In the genomic region with DNA sequence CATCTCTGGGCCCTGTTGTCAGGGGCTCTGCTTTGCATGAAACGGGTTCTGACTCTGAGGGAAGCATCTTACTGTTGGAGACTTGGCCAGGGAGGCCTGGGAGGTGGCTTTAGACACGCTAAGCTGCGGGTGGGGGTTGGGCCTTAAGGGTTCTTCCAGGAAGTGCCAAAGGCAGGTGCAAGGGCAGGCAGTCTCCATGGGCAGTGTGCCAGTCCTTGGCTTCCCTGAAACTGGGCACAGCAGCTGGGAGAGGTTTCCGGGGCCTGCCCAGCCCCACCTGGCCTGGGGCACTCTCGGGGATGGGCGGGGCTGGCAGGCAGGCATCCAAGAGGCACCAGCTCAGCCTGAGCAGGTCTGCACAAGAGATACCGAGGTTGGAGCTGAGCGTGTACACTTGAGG, we compare ENCODE assay signal across 9 mouse cellular contexts. TPM values are rescaled to one million over a fixed set of nuclear protein-coding genes. Genes with fewer than 3 reads are reported as not detected.
DNase-seq lines count a peak whose midpoint lies in the region; ATAC-seq and TF ChIP-seq lines count a peak whose summit lies in the region.
"Had no signal": no experiment of that assay in that cellular context is flagged by ENCODE, and none has a peak within 500 bp of the region (broad histone marks: within the 10 kb centered on the region; RNA-seq: fewer than 3 reads in every experiment).

No protein-coding gene starts in this region.

- peaks cover 70% of the 10 kb centered on the region for H3K4me1 ChIP-seq in midbrain, embryonic 12.5 days
- peaks cover 59% of the 10 kb centered on the region for H3K4me1 ChIP-seq in midbrain, embryonic 15.5 days
- H3K4me1 ChIP-seq in embryonic facial prominence, embryonic 12.5 days = peaks cover 81% of the 10 kb centered on the region
- peaks cover 49% of the 10 kb centered on the region for H3K4me1 ChIP-seq in hindbrain, embryonic 16.5 days (ENCODE audit: control insufficient read depth, insufficient read depth, low read depth, low read length)
- H3K4me1 ChIP-seq in lung, embryonic 14.5 days (ENCODE audit: insufficient read depth) = peaks cover 54% of the 10 kb centered on the region

- H3K9me3 ChIP-seq in midbrain, embryonic 12.5 days = no peaks in the 10 kb centered on the region
- no peaks in the 10 kb centered on the region for H3K9me3 ChIP-seq in midbrain, embryonic 15.5 days
- no peaks in the 10 kb centered on the region for H3K9me3 ChIP-seq in embryonic facial prominence, embryonic 12.5 days
- no peaks in the 10 kb centered on the region for H3K9me3 ChIP-seq in hindbrain, embryonic 16.5 days (ENCODE audit: control insufficient read depth, low read length)
- no peaks in the 10 kb centered on the region for H3K9me3 ChIP-seq in lung, embryonic 14.5 days (ENCODE audit: low read depth, low read length)

- no peak overlapping the region for H3K27ac ChIP-seq in midbrain, embryonic 12.5 days (replicated peaks)
- H3K27ac ChIP-seq in midbrain, embryonic 15.5 days = no peak overlapping the region
- H3K27ac ChIP-seq in embryonic facial prominence, embryonic 12.5 days = peak overlapping the region; percentile 90
- H3K27ac ChIP-seq in hindbrain, embryonic 16.5 days (ENCODE audit: low read depth, low read length) = no peak overlapping the region; the same call in 1 of the 2 replicates
- H3K27ac ChIP-seq in lung, embryonic 14.5 days (ENCODE audit: low read depth) = peak overlapping the region; percentile 79; the same call in 1 of the 2 replicates
- H3K27ac ChIP-seq: liver, embryonic 14.5 days had no signal

- no peak for ATAC-seq in midbrain, embryonic 12.5 days (ENCODE audit: low FRiP score, low read depth)
- no peak for ATAC-seq in midbrain, embryonic 15.5 days (replicated peaks)
- no peak for ATAC-seq in embryonic facial prominence, embryonic 12.5 days (ENCODE audit: insufficient number of reproducible peaks, insufficient read depth, low FRiP score, low TSS enrichment)
- no peak for ATAC-seq in hindbrain, embryonic 16.5 days
- no peak for ATAC-seq in lung, embryonic 14.5 days (ENCODE audit: insufficient read depth)

- H3K36me3 ChIP-seq in midbrain, embryonic 12.5 days = no peaks in the 10 kb centered on the region
- no peaks in the 10 kb centered on the region for H3K36me3 ChIP-seq in midbrain, embryonic 15.5 days (replicated peaks)
- no peaks in the 10 kb centered on the region for H3K36me3 ChIP-seq in embryonic facial prominence, embryonic 12.5 days
- H3K36me3 ChIP-seq in hindbrain, embryonic 16.5 days (ENCODE audit: control insufficient read depth, insufficient read depth, low read length) = no peaks in the 10 kb centered on the region
- no peaks in the 10 kb centered on the region for H3K36me3 ChIP-seq in lung, embryonic 14.5 days (ENCODE audit: insufficient read depth)

- no peak for TF ChIP-seq CTCF in lung, embryonic 14.5 days (IDR thresholded peaks at IDR 0.05; ENCODE audit: low read depth)

- peaks cover 89% of the 10 kb centered on the region for H3K27me3 ChIP-seq in midbrain, embryonic 12.5 days
- H3K27me3 ChIP-seq in midbrain, embryonic 15.5 days (replicated peaks) = peaks cover 59% of the 10 kb centered on the region
- peaks cover 29% of the 10 kb centered on the region for H3K27me3 ChIP-seq in embryonic facial prominence, embryonic 12.5 days
- H3K27me3 ChIP-seq in hindbrain, embryonic 16.5 days (replicated peaks; ENCODE audit: control insufficient read depth, insufficient read depth, low read length) = peaks cover 15% of the 10 kb centered on the region
- peaks cover 26% of the 10 kb centered on the region for H3K27me3 ChIP-seq in lung, embryonic 14.5 days (ENCODE audit: insufficient read depth, low read length)

- H3K4me3 ChIP-seq in midbrain, embryonic 12.5 days = no peak overlapping the region
- H3K4me3 ChIP-seq in midbrain, embryonic 15.5 days = no peak overlapping the region
- no peak overlapping the region for H3K4me3 ChIP-seq in embryonic facial prominence, embryonic 12.5 days
- no peak overlapping the region for H3K4me3 ChIP-seq in hindbrain, embryonic 16.5 days (ENCODE audit: low read length)
- H3K4me3 ChIP-seq in lung, embryonic 14.5 days (ENCODE audit: low read depth, low read length) = no peak overlapping the region

- peak; percentile 67 for DNase-seq in lung, embryonic 14.5 days
- no peak for DNase-seq in right cerebral cortex, postnatal 25 days
- DNase-seq in thymus, postnatal 10 days (ENCODE audit: low spot score in 2 of 2) = no peak
- no peak for DNase-seq in embryo, embryonic 9.5 days (ENCODE audit: extremely low spot score)

- 41% methylated on average over 8 of the region's 8 CpGs for WGBS in midbrain, embryonic 12.5 days
- WGBS in midbrain, embryonic 15.5 days = 26% methylated on average over 8 of the region's 8 CpGs
- 29% methylated on average over 8 of the region's 8 CpGs for WGBS in embryonic facial prominence, embryonic 12.5 days
- 18% methylated on average over 8 of the region's 8 CpGs for WGBS in hindbrain, embryonic 16.5 days
- WGBS in lung, embryonic 14.5 days = 26% methylated on average over 8 of the region's 8 CpGs

- 0 out of 2 replicates have a peak overlapping the region, but pooled peaks have one; percentile 20 for H3K9ac ChIP-seq in midbrain, embryonic 12.5 days (replicated peaks)
- no peak overlapping the region for H3K9ac ChIP-seq in midbrain, embryonic 15.5 days
- no peak overlapping the region for H3K9ac ChIP-seq in embryonic facial prominence, embryonic 12.5 days
- 0 out of 2 replicates have a peak overlapping the region, but pooled peaks have one; percentile 21 for H3K9ac ChIP-seq in hindbrain, embryonic 16.5 days (ENCODE audit: low read depth, low read length)
- no peak overlapping the region for H3K9ac ChIP-seq in lung, embryonic 14.5 days
- H3K9ac ChIP-seq: liver, embryonic 14.5 days had no signal

- no peak overlapping the region for H3K4me2 ChIP-seq in midbrain, embryonic 12.5 days (replicated peaks)
- no peak overlapping the region for H3K4me2 ChIP-seq in midbrain, embryonic 15.5 days
- H3K4me2 ChIP-seq in embryonic facial prominence, embryonic 12.5 days (replicated peaks) = 0 out of 2 replicates have a peak overlapping the region, but pooled peaks have one; percentile 1
- H3K4me2 ChIP-seq in hindbrain, embryonic 16.5 days (ENCODE audit: low read length) = no peak overlapping the region
- no peak overlapping the region; the same call in 1 of the 2 replicates for H3K4me2 ChIP-seq in lung, embryonic 14.5 days

RNA-seq across cellular contexts. Expression of a gene that starts 7.8 kb away (rescaled TPM):
- polyA plus RNA-seq in midbrain, embryonic 12.5 days (2016; fragmentation: Nextera tagmentation; extraction: Ambion mirVana) = 8.7 and 11.8 TPM in 2 replicates
- 5.5 and 8.2 TPM in 2 replicates for polyA plus RNA-seq in midbrain, embryonic 15.5 days (2015; fragmentation: Nextera tagmentation; extraction: Ambion mirVana)
- polyA plus RNA-seq in embryonic facial prominence, embryonic 12.5 days (2016; fragmentation: Nextera tagmentation; extraction: Ambion mirVana) = 15.9 and 20.5 TPM in 2 replicates
- 8.0 and 9.0 TPM in 2 replicates for polyA plus RNA-seq in hindbrain, embryonic 16.5 days (2015; fragmentation: Nextera tagmentation; extraction: Ambion mirVana)
- 18.3 and 24.6 TPM in 2 replicates for polyA plus RNA-seq in lung, embryonic 14.5 days (2014; fragmentation: Nextera tagmentation; extraction: Ambion mirVana)

RNA-seq across cellular contexts. Expression of a gene that starts 19.6 kb away (rescaled TPM):
- 61.7 and 62.0 TPM in 2 replicates for polyA plus RNA-seq in midbrain, embryonic 12.5 days (2016; fragmentation: Nextera tagmentation; extraction: Ambion mirVana)
- 46.9 and 48.9 TPM in 2 replicates for polyA plus RNA-seq in midbrain, embryonic 15.5 days (2015; fragmentation: Nextera tagmentation; extraction: Ambion mirVana)
- polyA plus RNA-seq in embryonic facial prominence, embryonic 12.5 days (2016; fragmentation: Nextera tagmentation; extraction: Ambion mirVana) = 70.3 TPM in 2 replicates
- polyA plus RNA-seq in hindbrain, embryonic 16.5 days (2015; fragmentation: Nextera tagmentation; extraction: Ambion mirVana) = 36.6 and 41.9 TPM in 2 replicates
- polyA plus RNA-seq in lung, embryonic 14.5 days (2014; fragmentation: Nextera tagmentation; extraction: Ambion mirVana) = 22.9 and 24.4 TPM in 2 replicates

RNA-seq across cellular contexts. Expression of a gene that starts 36.9 kb away (rescaled TPM):
- 305 and 308 TPM in 2 replicates for polyA plus RNA-seq in midbrain, embryonic 12.5 days (2016; fragmentation: Nextera tagmentation; extraction: Ambion mirVana)
- polyA plus RNA-seq in midbrain, embryonic 15.5 days (2015; fragmentation: Nextera tagmentation; extraction: Ambion mirVana) = 318 and 330 TPM in 2 replicates
- polyA plus RNA-seq in embryonic facial prominence, embryonic 12.5 days (2016; fragmentation: Nextera tagmentation; extraction: Ambion mirVana) = 308 and 322 TPM in 2 replicates
- polyA plus RNA-seq in hindbrain, embryonic 16.5 days (2015; fragmentation: Nextera tagmentation; extraction: Ambion mirVana) = 314 and 364 TPM in 2 replicates
- polyA plus RNA-seq in lung, embryonic 14.5 days (2014; fragmentation: Nextera tagmentation; extraction: Ambion mirVana) = 315 and 321 TPM in 2 replicates

Comparison
In these comparisons a context has a peak if more than half of its experiments do, and no peak if none do; other contexts are left out.
1. H3K9ac ChIP-seq: peak in midbrain, embryonic 12.5 days (single experiment) and hindbrain, embryonic 16.5 days (single experiment); none in midbrain, embryonic 15.5 days (single experiment), embryonic facial prominence, embryonic 12.5 days (single experiment) and lung, embryonic 14.5 days (single experiment).
2. H3K27ac ChIP-seq: peak in embryonic facial prominence, embryonic 12.5 days (single experiment) and lung, embryonic 14.5 days (single experiment); none in midbrain, embryonic 12.5 days (single experiment), midbrain, embryonic 15.5 days (single experiment) and hindbrain, embryonic 16.5 days (single experiment).